Mouse (Mus musculus): Measurements from ENCODE around the gene Tcf20.
A peak's percentile ranks its signal among the peaks of the same experiment; 100 is the strongest.

Gene Tcf20

DNA sequence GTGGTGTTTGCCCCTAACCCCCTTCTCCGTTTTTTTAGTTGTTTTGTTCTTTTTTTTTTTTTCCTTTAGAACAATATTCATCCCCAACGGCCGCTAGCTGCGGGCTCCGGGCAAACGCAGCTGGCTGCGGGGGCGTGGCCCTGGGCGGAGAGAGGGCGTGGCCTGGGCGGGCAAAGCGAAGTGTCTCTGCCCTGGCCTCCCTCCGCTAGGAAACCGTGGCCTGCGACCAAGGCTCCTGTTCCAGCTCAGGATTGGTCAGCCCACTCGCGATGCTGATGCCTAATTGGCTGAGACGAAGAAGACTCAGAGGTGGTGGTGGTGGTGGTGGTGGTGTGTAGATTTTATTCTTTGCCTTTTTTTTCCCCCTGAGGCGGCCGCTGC is at the start of gene Tcf20:
Tcf20 (minus strand) TSS at position 141 of the 381 bp plus-strand sequence.
- DNase-seq: peak; percentile 95 to 96

DNA sequence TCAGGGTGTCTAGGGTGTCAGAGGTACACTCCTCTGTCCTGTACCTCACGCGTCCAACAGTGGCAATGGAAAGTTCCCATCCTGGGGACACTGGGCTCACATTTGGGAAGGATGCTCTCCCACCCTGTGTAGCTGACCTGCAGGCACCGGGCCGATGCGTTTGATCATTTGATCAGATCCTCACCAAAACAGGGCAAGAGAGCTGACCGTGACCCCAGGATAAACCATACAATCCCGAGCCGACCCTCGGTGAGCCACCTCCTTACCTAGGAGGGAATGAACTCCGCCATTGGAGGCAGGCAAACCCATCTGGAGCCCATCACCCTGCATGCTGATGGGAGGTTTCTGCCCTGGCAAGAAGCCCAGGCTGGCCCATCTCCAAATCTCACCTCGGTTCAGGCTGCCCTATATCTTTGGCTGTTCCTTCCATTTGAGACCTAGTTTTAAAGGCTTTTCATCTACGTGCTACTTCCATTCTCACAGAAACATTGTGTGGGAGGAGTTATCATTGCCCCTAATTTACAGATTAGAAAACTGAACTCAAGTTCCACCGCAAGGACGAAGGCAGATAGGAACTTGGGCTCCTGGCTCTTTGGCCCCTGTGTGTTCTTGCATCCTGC is 49.3 kb upstream of the Tcf20 start:
- peak; percentile 62 to 64 for DNase-seq

DNA sequence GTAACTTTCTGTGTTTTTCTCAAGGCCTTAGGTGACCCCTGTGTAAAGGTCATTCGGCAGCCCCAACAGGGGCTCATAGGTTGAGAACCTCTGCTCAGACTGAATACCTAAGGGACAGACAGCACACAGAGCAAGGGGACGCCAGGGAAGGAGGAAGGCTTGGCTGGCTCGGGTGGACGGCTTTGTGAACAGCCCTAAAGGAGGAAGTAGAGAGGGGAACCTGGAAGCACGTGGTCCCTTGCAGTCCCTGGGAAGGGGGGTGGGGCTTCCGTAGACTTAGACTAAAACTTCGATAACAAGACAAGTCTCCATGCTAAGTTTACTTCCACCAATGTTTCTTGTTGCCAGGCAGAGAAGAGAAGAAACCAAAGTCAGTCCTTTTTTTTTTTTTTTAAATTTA is 48.4 kb upstream of the Tcf20 start:
- DNase-seq: peak in 1 of 2 experiments; percentile 32

DNA sequence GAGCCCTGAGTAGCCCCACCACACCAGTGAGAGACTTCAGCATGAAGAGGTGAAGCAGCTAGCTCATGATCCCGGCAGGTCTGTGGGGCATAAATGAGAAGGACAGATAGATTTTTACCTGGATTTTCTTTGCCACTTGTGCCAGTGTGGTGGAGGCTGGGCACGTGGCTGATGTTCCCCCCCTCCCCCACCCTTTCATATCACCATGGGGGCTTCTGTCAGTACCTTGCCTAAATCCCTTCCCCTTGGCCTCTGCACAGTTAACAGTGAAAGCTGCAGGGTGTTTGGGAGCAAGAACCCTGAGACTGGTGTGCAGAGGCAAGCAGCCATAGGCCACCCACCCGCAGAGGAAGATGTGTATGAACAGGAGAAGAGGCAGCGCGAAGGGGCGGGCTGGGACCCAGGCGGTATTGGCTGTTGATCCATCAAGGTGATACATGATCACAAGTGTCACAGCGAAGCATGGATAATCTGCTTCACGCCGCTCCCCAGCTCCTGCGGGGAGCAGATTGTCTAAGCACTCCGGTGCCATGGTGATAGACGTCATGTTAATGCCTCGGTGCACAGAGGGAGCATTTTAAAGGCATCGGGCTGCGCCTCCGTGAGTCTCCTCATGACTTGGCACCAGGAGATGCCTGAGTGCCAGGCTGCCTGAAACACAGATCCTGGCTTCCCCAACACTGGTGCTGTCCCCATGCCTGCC is 46.8 kb upstream of the Tcf20 start:
- DNase-seq: no peak

DNA sequence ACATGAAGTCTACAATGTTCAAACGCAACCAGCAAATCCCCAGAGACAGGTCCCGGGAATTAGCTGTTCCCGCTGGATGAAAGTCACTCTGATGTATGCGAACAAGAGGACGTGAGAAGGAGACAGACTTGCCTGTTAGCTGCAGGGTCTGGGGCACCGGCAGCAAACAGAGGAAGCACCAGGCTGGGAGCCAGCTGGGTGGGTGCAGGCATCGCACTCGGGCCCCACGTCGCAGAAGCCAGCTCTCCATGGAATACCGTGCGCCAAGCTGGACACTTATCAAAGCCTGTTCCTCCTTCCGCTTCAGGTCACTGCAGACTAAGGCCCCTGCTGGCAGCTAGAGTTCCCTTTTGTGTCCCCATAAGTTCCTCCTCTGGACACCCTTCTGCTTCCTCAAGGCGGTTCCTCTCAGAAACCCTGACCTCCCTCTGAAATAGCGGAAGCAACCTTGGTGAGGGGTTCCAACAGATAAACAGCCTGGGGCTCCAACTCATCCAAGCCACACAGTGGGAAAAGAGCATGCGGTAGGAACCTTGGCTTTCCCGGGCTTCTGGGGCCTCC is 45.4 kb upstream of the Tcf20 start, which contains the start of gene Nfam1:
Nfam1 (minus strand) TSS at position 326 of the 561 bp plus-strand sequence.
- DNase-seq: peak; percentile 46 to 64

DNA sequence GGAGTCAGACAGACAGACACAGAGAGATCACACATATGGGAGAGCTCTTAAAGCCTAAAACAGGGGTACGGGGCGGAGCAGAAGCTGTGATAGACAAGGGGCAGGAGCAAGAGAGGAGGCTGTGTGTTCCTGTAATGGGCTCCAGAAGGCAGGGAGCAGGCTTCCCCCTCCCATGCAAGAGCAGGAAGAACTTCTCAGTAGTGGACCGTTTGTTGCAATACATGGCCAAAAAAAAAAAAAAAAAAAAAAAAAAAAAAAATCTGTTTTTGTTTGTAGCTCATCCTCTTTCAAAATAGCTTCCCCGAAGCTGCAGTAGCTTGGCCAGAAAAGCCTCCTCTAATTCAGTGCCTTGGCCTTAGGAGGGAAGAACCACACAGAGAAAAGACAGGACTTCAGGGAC is 43.2 kb upstream of the Tcf20 start:
- DNase-seq: no peak

DNA sequence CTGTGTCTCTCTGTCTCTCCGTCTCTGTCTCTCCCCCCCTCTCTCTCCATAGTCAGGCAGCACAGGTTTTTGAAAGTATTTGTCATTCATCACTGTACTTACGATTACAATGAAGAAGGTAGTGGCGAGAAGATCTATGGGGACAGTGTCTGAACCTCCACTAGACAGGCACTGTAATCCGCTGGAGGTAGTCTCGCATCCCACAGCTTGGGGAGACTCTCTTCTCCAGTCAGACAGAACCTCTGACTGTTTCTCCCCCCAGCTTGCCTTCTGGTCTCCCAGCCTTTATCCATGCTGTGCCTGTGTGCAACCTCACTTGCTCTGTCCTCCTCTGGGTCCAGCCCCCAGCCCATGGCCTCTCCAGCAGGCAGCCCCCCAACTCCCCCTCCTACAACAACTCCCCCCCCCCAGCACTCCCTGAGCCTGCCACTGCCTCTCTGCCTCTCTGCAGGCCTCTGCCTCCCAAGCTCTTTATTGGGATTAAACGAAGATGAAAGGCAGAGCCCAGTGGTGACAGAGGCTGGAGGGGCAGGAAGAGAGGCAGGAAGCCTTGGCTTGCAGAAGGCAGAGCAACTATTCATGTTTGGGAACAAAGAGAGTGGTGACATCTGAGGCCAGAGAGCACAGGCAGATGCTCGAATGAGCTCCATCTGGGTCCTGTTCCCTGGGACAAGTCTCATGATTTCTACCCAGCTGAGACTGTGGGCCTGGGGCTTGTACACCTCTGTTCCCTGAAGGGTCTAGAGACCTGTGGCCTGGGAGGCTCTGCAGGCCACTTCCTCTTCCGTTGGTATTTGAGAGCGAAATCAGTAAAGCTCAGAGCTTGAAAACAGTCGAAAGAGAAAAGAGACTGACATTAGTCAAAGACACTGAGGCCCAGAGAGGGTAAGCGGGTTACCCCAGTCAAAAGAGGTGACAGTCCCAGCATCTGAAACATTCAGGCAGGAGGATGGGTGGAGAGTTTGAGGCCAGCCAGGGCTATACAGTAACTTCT is 42.4 kb upstream of the Tcf20 start:
- DNase-seq: no peak

DNA sequence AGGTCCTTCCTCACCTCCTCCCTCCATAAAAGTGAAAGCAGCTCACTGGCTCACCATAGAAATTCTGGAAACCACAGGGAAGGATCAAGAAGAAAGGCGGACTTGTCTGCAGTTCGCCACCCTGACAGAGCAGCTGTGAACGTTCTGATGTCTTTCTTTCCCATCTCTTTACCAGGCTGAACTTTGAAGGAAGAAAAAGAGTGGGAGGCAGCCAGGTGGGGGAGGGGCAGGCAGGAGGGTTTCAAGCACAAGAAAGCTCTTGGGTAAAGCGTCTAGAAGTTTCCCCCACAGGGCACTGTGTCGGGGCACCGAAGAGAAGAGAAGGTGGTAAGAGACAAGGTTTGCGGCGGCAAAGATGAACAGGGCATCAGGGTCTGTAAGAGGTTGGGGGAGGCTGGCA is 38.5 kb upstream of the Tcf20 start:
- no peak for DNase-seq

DNA sequence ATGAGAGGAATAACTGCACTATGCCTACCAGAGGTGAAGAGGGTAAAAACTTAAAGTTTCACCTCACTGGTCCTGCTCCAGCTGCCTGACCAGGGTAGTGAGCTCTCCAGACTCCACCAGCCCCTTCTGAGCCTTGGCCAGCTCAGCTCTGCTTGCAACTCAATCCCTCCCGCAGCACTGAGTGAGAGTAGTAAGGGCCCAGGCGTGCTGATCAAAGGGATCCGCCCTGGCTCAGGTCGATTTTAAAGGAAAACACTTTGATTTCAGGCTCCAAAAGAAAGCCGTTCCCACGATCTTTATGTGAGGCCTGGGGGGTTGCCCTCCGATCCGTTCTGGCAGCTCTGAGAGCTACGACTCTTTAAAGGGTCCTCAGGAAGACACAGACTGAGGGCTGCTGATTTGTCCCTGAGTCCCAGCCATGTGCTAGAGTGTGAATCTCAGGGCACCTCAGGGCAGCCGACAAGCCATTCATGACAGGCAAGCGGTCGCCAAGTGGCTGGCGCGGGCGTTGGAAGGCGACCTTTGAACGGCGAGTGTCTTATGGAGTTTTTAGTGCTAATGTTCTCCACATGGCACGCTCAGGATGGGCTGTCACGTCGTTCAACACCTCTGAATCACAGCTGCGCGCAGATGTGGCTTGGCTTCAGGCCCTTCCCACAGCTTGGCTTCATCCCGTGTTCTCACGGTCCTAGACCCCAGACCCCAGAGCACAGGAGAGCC is 37.5 kb upstream of the Tcf20 start:
- peak; percentile 47 to 59 for DNase-seq

DNA sequence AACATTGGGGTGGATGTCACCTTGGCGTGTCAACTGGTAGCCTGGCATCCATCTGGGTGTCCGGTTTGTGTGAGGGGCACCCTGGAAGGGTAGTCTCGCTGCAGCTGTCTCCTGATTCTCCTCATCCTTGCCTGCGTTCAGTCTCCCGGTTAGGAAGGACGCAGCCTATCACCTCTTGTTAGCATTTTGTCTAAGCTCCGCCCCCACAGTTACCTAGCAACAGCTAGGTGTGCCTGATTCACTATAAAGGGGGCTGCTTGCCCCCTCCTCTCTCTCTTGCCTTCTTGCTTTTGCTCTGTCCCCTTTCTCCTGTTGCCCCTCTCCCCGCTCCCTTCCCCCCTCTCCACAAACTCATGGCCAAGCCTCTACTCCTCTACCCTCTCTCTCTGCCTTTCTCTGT is 35.3 kb upstream of the Tcf20 start:
- no peak for DNase-seq

DNA sequence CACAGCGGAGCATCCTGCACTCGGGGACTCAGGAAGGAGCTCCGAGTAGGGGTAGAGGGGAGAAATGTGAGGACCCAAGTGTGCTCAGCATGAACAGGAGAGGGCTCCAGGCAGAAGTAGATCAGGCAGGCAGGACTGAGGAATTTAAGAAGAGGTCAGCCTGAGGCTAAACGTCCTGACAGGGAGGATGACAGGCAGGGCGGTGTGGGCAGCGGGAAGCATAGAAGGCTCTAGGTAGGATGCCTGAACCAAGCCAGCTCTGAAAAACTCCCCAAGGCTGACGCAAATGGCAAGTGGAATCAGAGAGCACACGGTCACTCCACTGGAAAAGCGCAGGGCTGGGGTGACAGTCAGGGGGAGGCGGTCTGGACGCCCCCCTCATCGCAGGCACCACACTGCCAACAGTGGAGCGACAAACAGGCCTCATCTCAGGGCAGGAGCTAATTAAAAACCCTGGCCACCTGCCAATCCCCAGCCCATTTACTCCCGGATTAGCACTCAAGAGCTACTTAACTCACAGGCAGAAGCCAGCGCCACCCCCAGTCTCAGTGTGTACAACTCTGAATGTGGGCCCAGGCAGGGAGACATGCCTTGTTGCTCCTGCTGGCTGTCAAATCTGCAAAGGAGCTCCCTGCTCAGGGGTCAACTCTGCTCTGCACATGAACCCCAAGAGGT is 23.5 kb upstream of the Tcf20 start:
- DNase-seq: peak; percentile 40 to 49

DNA sequence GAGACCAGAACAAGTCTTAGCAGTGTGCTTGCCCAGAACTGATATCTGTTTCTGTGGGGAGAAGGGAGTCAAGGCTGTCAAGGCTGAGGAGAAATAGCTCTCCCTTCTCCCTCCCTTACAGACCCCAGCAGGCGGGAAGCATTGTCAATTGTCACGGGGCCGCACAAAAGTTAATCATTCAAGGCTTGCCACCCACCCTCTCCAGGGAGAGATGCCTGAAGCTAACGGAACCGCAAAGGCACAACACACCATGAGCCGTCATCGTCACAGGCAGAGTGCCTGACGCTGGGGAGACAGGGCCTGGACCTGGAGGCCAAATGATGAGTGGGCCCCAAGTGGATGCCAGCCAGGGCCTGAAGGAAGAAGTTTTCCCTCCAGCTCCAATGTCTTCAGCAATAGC is 22.8 kb upstream of the Tcf20 start:
- no peak for DNase-seq

DNA sequence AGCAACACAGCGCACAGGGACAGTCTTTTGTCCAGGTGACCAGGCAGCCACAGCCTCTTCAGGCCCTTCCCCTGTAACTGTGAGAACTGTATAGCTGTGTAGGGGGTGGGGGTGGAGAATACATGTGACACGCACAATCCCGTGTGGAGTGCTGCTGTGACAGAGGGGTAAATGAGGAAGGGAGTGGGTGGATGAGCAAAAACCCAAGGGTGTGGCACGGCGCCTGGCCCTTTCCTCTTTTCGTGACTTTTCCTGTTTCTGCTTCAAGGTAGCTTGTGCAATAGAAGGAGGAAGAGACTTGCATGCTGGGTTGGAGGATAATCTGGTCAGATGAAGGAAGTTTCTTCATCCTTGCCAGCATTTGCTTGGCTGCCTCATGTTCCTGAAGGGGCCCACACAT is 21.9 kb upstream of the Tcf20 start:
- DNase-seq: no peak

DNA sequence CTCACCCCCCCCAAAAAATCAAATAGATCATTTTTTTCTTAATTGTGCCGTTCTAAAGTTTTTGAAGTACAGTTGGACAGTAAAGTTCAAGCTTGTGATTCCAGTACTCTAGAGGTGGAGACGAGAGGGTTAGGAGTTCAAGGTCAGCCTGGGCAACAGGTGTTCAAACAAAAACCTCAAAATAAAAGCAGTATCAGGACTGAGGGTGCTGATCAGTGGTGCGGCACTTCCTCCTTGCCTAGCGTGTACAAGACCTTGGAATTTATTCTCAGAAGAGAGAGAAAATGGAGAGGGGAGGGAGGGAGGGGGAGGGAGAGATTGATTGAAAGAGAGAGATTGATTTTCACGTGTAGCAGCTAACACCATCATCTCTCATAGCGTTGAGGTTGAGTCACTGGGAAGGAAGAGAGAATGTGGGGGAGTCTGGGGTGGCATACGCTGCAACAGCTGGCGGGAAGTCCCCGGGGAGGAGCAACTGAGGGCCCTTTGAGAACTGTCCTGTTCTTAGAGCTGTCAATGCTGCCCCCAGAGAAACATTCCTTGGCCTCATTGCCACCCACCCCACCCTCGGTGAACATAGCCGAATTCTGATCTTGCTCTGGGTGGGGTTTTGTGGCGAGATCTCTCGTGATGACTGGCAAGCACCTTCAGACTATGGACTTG is 21.2 kb upstream of the Tcf20 start:
- no peak for DNase-seq

DNA sequence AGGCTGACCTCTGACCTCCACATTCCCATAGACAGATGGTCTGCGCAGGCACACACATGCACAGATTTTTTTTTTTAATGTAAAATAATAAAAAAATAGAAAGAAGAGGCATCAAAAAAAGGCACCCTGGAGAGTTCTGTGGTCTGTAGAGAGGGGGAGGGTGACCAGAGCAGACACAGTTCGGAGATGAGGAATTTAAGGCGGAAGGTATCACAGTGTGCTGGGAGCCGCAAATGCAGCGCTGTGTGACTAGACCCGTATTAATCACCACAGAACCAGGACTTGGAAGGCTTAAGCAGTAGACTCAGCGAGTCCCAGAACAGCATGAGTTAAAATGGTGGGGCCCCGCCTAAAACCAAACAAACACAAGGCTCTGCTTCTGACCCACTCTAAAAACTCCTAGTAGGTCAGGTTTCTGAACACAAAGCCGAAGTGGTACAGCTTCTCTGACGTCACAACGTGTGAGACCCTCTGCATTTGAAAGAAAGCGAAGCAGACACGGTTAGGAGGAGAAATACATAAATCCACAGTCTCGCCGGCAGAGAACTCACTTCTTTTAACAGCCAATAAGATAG is 19.8 kb upstream of the Tcf20 start:
- DNase-seq: no peak

DNA sequence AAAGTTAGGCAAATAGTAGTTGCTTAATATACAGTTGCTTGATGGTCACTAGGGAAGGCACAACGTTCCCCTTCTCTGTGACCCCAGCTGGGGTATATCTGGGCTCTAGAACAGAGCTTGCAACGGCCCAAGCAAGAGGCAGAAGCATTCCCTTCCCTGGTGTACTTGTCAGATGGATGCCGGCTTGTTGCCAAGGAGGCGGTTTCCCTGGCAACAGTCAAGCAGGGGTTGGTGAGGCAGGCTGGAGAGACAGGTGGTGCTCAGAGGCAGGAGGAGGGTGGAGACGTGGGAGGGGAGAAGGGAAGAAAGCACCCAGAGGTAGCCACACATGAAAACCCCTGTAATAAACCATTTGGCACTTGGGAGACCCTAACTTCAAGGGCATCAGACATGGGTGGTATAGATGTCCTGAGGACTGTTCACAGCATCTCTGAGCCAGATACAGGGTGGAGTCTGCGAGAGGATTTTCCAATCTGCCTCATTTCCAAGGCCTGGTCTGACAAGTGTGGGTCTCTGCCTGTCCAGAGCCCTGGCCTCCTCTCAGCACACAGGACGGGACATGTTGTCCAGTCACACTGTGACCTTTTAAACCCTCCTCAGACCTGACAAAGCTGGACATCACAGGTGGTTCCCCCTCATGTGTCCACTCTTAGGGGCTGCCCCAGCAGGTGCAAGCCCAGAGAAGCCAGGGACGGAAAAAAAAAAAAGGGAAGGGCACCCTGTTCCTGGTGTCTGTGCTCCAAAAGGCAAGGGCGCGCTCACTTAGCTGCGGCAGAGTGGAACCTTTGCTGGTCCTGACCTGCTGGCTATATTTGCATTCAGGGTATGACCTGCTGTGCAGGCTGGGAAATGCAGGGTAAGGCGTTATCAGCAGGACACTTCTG is 15.2 kb upstream of the Tcf20 start:
- no peak for DNase-seq

DNA sequence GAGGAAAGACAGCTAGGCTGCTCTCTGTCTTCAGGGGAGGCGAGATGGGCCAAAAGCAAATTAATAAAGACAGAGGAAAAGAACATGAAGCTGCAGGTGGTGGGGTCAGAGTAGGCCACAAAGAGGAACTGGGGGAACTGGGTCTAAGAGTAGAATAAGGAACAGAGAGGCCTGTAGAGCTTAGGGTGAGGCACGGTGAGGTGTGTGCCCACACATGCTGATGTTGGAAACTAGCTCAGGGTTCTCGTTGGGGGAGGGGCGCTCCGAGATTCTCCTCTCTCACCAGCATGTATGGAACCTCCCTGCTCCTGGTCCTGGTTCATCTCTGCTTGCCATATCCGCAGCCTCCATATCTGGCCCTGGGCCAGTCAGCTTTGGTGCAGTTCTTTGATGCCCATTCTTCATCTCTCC is 11.1 kb upstream of the Tcf20 start:
- no peak for DNase-seq

DNA sequence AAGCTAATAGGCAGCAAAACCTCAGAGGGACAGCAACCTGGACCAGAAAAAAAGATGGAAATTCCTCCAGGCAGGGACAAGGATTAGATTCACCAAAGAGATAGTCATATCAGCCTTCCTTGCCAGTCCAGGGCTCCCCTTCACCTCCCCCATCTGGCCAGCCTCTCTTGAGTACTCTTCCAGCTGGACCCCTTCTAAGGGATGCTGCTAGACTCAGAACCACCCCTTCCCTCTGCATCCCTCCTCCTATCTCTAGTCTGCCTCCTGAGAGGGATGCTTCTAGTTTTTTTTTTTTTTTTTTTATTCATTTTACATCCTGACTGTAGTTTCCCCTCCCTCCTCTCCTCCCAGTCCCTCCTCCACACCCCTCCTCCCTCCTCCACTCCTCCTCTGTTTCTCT is 8.8 kb upstream of the Tcf20 start:
- DNase-seq: no peak

DNA sequence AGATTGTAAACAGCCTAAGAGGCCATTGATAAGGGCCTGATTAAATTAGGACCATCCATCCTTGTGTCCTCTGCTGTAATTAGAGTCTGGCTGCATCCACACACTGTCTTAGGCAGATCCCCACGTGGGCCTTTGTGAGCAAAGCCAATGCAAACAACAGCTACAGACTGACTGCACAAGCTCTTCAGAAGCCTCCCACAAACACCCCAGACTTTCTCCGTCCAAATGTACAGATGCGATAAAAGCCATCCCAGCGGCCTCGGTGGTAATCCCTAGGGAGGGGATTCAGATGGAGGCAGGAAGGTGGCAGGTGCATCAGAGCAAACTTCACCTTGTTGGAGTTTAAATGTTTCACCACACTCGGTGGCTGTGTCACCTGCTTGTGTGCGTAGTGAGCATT is 7.6 kb upstream of the Tcf20 start:
- DNase-seq: no peak

DNA sequence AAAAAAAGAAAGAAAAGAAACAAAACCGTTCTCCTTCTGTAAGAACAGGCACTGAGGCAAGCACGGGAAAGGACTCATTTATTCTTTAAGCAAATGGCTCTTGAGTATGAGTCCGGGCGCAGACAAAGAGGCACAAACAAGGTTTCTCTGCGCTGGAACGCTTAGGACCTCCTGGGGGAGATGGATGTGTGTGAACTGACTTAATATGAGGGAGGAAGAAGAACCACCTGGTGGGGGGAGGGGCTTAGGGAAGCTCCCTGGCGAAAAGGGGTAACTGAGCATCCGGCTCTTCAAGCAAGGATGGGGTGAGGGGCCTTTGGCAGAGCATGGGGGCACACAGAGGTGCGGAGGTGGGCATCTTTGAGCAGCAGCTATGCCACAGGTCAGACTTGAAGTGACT is 5.2 kb upstream of the Tcf20 start:
- DNase-seq: no peak
